11 mouse cellular contexts compared by ENCODE assay signal in genomic region chr10:67377643-67378223, GRCm38 (mm10).
DNase-seq lines count a peak whose midpoint lies in the region; ATAC-seq and TF ChIP-seq lines count a peak whose summit lies in the region.
"Had no signal": no experiment of that assay in that cellular context is flagged by ENCODE, and none has a peak within 500 bp of the region (broad histone marks: within the 10 kb centered on the region; RNA-seq: fewer than 3 reads in every experiment).

No protein-coding gene starts in this region.

- peak; percentile 34; the same call in 1 of the 2 replicates for ATAC-seq in intestine, embryonic 15.5 days
- ATAC-seq in hindbrain, embryonic 14.5 days (ENCODE audit: low FRiP score): no peak
- ATAC-seq in forebrain, embryonic 13.5 days: no peak

- intact Hi-C loops in gastrocnemius, adult 2 months (cut with DNase I): no loop called here
- intact Hi-C loops in gastrocnemius, postnatal 14 days (cut with DNase I; ENCODE audit: low total_unique reads): no loop called here

- WGBS in intestine, embryonic 15.5 days: 44% methylated on average over 17 of the region's 17 CpGs
- 83% methylated on average over 17 of the region's 17 CpGs for WGBS in hindbrain, embryonic 14.5 days
- 75% methylated on average over 17 of the region's 17 CpGs for WGBS in forebrain, embryonic 13.5 days

- 0 out of 2 replicates have a peak, but pooled peaks cover 2% of the 10 kb centered on the region for H3K4me1 ChIP-seq in intestine, embryonic 15.5 days (replicated peaks)
- no peaks in the 10 kb centered on the region for H3K4me1 ChIP-seq in hindbrain, embryonic 14.5 days (replicated peaks; ENCODE audit: control insufficient read depth, insufficient read depth, low read length)
- H3K4me1 ChIP-seq in forebrain, embryonic 13.5 days: peaks cover 3% of the 10 kb centered on the region; the same call in 1 of the 2 replicates

- H3K9me3 ChIP-seq in intestine, embryonic 15.5 days: no peaks in the 10 kb centered on the region
- H3K9me3 ChIP-seq in hindbrain, embryonic 14.5 days (ENCODE audit: control insufficient read depth, low read length): no peaks in the 10 kb centered on the region
- H3K9me3 ChIP-seq in forebrain, embryonic 13.5 days (replicated peaks): no peaks in the 10 kb centered on the region

- TF ChIP-seq CTCF in gastrocnemius, adult 2 months (IDR thresholded peaks at IDR 0.05): no peak

- no peak for DNase-seq in gastrocnemius, adult 2 months
- DNase-seq in gastrocnemius, postnatal 14 days: no peak
- peak; percentile 6 for DNase-seq in testis, postnatal 14 days (ENCODE audit: low spot score)
- DNase-seq in testis, postnatal 10 days (ENCODE audit: low spot score): no peak
- DNase-seq in hindbrain, embryonic 14.5 days (ENCODE audit: low spot score): no peak
- DNase-seq in thymus, postnatal 0 days (ENCODE audit: low spot score): no peak
- DNase-seq: gastrocnemius, postnatal 10 days; layer of hippocampus, adult 9-11 months had no signal

- peak overlapping the region; percentile 37 for H3K4me2 ChIP-seq in intestine, embryonic 15.5 days (replicated peaks)
- H3K4me2 ChIP-seq in hindbrain, embryonic 14.5 days (replicated peaks): no peak overlapping the region
- H3K4me2 ChIP-seq in forebrain, embryonic 13.5 days: no peak overlapping the region

- H3K27me3 ChIP-seq in intestine, embryonic 15.5 days (replicated peaks): no peaks in the 10 kb centered on the region
- H3K27me3 ChIP-seq in hindbrain, embryonic 14.5 days (ENCODE audit: control insufficient read depth, insufficient read depth, low read length): no peaks in the 10 kb centered on the region
- H3K27me3 ChIP-seq in forebrain, embryonic 13.5 days: no peaks in the 10 kb centered on the region

- peak overlapping the region; percentile 23 for H3K4me3 ChIP-seq in gastrocnemius, adult 2 months
- H3K4me3 ChIP-seq in intestine, embryonic 15.5 days (replicated peaks): no peak overlapping the region
- no peak overlapping the region for H3K4me3 ChIP-seq in hindbrain, embryonic 14.5 days (replicated peaks; ENCODE audit: low read length)
- H3K4me3 ChIP-seq in forebrain, embryonic 13.5 days: no peak overlapping the region

- H3K36me3 ChIP-seq in intestine, embryonic 15.5 days: no peaks in the 10 kb centered on the region
- no peaks in the 10 kb centered on the region for H3K36me3 ChIP-seq in hindbrain, embryonic 14.5 days (replicated peaks; ENCODE audit: control insufficient read depth, insufficient read depth)
- no peaks in the 10 kb centered on the region for H3K36me3 ChIP-seq in forebrain, embryonic 13.5 days (ENCODE audit: poor library complexity, severe bottlenecking)

- no peak overlapping the region for H3K27ac ChIP-seq in gastrocnemius, adult 2 months
- H3K27ac ChIP-seq in intestine, embryonic 15.5 days: no peak overlapping the region
- H3K27ac ChIP-seq in hindbrain, embryonic 14.5 days: no peak overlapping the region
- no peak overlapping the region for H3K27ac ChIP-seq in forebrain, embryonic 13.5 days
- H3K27ac ChIP-seq: macrophage had no signal

- no peak overlapping the region for H3K9ac ChIP-seq in intestine, embryonic 15.5 days
- H3K9ac ChIP-seq in hindbrain, embryonic 14.5 days: no peak overlapping the region
- H3K9ac ChIP-seq in forebrain, embryonic 13.5 days: no peak overlapping the region
